Mouse (Mus musculus) ZHBTc4 (cell line): Measurements from ENCODE around the gene Npas3.

Source experiments
- DNase-seq: peaks from one replicate; pipeline ENCODE4 v3.0.0-alpha.2; 2011; ENCODE audit warnings: low read depth, low spot score

The Npas3 gene

DNA sequence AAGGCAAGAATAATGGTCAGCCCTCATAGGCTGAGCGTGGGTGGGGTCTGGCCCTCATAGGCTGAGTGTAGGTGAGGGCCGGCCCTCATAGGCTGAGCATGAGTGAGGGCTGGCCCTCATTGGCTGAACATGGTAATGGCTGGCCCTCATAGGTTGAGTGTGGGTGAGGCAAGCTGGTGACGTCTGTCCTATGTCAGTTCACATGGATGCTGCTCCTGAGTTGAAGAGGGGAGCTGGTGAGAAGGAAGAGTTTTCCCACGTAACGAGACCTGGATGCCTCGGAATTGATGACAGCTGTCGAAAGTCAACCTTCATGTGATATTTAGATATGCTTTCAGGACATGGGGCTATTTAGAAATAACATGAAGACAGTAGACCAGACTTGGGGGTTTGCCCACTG lies 45.5 kb downstream of the Npas3 start:
- DNase-seq: no peak

DNA sequence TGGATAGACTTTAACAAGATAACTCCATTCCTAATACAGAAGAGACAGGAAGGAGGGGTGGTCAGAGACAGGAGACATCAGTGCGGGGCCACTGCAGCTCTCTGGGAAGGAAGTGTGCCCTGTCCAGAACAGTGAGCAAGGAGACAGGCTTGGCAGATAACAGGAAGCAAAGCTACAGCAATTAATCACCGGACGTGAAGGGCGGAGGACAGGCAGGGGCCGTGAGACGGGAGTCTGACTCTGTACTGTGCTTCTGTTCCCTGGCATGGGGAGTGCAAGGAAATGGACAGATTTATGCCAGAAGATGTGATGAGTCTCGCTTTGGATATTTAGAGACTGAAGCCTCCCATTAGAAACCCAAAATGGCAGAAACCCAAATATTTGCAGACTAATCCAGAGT lies 47.3 kb downstream of the Npas3 start:
- no peak for DNase-seq

DNA sequence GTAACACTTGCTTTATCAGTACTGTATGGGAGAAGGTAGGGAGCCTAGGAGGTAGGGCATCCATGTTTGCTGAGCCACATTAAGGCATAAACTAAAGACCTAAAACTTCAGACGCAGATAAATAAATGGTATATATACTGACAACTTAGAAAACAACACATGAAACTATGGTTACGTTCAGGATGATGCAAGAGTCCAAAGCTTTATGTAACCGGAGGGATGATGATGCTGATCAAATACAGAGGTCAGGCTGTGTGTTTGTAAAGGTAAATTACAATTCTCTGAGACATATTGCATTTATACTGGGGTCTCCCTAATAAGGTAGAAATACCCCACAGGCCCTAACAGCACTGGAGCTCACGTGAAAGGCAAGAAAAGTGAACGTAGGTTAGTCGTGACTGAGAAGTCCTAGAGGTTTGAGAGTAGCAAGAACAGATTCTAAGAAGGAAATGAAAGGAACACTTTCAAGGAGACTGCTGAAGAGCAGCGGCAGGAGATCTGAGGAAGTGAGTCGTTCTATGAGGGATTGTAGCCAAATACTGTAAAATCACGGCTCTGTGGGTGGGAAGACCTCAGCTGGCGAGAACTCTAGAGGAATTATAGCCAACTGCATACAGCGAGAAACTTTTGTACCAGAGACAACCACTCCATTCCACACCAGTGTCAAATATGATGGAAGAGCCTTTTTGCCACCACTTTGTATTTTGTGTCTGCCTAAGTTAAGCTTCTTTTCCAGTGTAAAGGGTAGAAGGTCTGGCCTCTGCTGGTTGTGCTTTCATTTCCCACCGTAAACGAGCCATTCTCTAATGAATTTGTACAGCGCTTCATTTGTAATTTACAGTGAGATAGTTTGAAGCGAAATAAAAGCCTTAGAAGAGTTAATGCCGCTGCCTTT lies 49.7 kb downstream of the Npas3 start:
- no peak for DNase-seq

DNA sequence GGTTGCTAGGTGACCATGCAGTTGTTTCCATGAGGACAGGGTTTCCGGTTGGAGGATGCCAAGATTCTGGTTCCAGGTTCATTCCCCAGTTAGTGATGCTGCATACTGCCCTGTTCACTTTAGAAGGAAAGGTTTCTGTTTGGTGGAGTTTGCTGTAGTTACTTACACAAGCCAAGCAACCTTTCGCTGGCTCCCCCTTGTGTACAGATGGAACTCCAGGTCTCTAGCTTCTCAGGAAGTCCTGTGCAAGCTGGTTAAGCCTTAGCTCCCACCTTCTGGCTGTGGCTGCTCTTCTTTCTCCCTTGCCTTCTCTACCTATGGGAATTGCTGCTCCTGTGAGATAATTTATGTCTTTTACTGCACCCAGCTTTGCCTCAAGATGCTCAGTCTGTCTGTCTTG lies 52.5 kb downstream of the Npas3 start:
- peak; percentile 18 for DNase-seq

DNA sequence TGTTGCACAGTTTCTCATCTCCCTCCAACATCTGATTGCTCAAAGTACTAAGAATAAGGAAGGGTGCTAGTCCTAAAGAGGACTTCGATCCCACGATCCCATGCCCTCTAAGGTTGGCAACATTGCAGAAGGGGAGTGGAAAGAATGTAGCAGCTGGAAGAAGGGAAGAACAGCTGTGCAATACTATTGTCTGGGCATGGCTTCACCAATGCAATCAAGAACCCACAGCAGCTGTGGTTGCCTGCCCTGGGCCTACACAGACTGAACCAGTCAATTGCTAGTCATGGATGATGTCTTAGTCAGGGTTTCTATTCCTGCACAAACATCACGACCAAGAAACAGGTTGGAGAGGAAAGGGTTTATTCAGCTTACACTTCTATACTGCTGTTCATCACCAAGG lies 53.7 kb downstream of the Npas3 start:
- no peak for DNase-seq

DNA sequence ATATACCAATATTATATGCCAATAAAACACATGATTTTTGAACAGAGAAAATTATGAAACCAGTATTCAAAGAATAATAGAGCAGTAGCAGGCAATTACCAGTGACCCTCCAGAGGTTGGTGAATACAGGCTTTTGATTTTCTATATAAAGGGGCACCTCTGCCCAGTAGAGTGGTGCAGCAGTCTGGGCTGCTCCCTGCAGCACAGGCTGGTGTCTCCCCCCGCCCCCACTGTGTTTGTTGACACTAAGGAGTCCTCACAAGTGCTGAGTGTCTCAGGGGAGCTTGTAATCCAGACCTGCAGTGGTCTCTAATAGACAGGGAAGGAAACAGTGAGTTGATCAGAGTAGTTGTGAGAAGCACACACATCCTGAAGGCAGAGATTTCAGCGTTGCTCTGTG lies 68.2 kb downstream of the Npas3 start:
- DNase-seq: no peak

DNA sequence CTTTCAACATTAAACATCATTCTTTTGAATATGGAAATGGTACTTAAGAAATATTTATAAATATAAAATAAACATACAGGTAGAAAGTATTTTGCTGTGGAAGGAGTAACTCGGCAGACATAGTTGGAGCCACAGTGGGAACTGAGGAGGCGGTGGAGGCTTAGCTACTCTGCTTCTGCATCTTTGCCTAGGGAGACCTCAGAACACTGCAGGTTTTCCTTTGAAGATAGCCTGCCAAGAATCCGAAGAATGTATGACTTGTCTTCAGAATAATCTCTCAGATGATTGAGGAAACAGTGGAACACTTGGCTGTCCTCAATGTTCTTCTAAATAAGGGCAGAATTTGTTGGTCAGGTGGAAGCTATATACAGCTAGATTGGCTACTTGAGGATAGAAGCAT lies 69.3 kb downstream of the Npas3 start:
- no peak for DNase-seq

DNA sequence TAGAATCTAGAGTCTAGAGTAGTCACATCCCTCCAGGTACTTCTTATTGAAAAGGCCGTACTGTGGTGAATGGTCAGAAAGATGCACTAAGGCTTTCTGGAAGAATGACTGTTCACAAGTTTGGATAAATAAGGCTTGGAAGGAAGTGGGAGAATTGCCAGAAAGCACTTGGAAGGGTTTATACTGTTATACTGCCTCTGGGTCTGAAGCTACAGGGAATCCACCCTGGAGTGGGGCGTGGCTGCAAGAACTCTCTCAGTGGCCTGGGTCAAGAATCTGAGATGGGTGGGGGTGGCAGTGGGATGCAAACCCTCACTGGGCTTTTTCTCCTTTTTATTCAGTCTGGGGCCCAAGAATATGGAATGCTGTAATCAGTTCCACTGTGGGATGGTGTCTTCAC lies 72.0 kb downstream of the Npas3 start:
- peak; percentile 16 for DNase-seq

DNA sequence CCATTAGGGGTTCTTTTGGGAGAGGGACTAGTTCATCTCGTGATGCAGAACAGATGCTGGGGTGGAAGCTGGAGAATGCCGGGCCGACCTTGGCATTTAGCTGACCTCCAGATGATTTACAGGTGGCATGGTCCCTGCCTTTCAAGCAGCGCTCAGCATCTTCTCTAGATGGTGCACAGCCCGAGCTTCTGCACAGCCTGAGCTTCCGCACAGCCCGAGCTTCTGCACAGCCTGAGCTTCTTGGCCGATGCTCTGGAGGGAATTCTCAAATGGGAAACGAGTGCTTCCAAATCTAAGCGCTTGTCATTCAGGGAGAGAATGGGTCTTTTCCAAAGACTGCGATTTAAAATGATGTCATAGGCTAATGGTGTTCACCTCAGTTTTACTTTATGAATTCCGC lies 72.5 kb downstream of the Npas3 start:
- DNase-seq: no peak

DNA sequence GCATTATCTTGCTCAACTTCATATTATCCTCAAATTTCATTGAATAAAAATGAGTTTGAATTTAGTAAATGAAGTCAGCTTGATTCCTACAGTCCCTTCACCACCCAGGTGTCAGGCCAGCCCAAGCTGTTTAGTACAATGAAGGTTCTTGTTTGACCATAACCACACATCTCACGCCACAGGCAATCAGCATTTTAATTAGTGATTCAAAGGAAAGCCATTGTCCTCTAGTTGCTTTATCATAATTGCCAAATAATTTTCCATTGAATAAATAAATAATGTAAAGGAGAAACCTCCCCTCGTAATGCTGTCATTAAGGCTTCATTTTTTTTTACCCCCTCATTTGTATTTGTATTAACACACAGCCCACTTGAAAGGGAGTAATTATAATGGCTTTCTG lies 73.5 kb downstream of the Npas3 start:
- DNase-seq: no peak

DNA sequence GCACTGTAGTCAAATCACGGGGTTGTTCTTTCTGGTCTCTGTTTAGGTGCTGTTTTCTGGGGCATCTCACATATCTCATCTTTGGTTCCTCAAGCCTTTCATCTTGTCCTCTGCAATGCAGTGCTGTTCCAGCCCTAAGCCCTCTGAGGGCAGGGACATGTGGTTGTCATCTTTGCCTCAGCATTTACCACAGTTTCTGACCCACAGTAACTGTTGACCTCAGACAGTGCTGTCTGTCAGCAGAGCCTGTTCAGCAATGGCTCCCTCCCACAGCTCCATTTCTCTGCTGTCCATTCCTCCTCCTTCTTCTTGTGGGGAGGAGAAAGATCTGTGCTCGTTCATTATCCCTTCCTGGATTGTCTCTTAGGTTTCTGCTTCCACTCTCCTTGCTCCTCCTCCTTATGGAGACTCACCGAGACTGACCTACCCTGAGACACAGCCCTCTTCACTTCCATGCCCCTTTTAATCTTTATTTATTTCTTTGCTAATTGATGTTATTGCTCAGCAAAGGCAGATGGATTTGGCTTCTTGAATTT lies 79.2 kb downstream of the Npas3 start:
- no peak for DNase-seq

DNA sequence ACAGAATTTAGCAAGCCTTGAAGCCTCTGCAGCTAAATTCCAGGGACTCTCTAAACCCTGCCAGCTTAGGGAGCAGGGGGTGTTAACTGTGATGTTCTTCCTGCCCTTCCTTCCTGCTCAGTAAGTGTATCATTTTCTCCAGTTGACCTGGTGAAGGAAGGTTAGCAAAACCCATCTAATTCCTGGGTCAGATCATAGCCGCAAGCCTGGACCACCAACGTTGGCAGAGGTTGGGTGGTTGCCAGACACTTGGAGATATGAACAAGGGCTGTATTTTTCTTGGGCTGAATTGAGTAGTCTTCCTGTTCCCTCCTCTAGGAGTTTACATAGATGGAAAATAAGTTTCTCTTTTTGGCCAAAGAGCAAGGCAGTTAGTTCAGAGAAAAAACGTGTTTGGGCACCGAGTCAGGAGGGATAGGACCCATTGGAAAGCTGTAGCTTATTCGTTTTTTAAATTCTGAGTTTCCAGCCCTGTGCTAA lies 79.8 kb downstream of the Npas3 start:
- no peak for DNase-seq

DNA sequence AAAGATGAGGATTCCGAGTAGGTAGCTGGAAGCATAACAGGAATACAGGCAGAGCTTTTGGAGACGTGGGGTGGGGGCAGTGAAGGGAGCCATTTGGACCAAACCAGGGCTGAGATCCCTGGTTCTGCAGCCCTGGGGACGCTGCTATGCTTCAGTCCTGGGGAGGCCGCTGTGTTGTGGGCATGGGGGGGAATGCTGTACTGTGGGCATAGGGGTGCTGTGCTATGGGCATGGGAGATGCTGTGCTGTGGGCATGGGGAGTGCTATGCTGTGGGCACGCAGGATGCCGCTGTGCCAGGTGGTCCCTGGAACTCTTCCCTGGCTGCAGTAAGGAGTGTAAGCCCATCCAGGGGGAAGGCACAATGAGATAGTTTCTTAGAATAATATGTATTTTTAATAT lies 81.7 kb downstream of the Npas3 start:
- no peak for DNase-seq

DNA sequence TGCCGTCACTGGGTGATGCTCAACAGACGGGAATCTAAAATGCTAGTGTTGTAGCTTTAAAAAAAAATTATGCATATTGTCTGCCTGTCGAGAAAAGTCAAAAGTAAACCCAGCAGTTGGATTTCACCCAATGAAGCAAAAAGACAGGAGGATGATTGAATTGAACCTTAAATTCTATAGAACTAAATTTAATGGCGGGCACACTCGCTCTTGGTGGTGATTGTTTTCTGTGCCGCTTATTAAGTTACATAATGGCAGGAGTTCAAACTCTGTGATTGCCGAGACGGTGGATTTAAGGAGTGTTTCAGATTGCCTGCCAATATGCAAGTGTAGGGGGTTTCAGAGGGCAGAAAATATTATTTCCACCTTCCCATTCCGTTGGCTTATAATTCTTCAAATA lies 82.9 kb downstream of the Npas3 start:
- DNase-seq: no peak

DNA sequence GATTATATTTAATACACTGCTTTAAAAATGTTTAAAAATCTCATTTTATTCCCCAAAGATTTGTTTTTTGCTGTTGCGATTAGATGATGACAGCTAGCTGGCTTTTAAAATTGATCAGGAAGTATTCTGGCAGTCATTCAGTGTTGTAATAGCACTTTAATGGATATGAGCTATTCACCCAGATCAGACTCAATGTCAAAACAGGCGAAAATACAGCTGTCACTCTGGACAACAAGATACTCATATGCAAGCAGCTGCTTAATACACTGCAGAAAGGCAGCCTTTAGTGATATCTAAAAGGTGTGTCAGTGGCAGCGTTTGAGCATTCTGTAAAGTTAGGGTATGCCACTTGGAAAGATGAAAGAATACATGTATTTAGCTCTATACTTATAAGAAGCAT lies 83.3 kb downstream of the Npas3 start:
- no peak for DNase-seq

DNA sequence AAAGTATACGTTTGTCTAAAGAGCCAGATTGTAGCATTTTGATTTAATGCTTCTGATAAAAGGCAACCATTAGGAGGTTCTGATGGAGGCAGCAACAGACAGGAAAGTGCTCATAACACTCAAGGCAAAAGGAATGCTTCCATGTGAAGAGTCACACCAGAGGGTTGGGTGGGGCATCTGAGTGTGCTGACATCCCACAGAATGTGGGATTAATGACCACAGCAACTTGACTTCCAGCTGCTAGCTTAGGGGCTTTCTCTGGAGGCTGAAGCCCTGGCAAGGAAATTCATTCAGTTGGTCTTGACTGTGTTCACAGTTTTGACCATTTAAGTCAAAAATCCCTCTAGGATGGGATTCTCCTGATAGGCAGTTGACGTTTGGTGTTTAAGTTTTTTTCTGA lies 84.8 kb downstream of the Npas3 start:
- DNase-seq: no peak

DNA sequence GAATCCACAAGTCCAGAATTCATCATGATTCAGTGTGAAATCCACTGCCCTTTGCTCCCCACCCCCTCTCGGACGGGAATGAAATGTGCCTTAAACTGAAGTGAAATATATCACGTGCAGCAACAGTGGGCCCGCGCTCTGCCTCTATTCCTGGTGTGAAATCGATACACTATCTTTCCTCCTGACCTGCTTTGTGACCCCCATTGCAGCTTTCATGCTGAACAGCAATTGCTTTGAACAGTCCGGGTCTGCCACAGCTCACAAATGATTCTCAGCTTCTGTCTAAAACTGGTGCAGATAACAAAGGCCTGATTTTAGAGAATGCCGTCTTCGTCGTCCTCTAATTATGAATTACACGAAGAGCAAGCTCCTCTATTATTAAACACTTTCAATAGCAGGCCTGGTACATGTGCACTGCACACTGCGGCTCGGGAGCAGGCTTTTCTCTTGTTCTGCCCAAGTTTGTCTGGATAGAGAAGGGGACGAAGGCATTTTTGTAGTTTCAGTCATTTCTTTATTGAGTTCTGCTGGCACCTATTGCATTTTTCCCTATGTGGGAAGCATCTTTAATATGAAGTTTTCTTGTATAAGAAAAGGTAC lies 90.0 kb downstream of the Npas3 start:
- no peak for DNase-seq

DNA sequence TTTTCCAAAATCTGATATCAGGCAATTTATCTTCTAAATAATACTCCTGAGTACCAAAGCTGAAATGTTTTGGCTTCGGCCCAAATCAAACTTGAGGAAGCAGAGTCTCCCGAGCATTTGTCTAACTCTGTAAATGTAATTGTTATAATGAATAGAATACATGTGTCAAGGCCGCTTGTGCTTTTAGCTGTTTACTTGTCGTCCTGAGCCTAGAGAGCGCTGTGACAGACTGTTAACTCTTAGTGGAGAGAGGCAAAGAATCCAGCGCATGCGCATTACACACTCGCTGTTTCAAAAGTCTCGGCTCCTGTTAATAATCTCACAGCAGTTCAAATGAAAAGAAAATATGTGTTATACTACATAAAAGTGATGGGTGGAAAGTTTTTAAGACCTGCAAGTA lies 94.3 kb downstream of the Npas3 start:
- no peak for DNase-seq

DNA sequence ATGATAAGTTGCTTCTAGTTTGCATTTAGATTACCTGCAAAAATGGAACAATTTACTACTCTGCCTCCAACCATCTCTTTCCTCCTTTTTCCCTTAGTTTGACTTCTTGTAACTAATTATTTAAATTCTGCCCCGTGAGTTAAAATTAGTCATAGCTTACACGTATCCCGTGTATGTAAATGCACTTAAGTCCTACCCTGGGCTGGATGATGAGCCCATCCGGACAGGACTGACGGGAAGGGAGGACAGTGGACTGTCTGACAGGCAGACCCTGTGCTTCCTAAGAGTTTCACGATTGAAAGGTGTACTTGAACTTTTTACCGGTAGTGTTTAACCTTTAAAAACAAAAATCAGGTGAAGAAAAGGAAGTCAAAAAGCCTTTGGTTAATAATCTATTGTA lies 103.4 kb downstream of the Npas3 start:
- no peak for DNase-seq

DNA sequence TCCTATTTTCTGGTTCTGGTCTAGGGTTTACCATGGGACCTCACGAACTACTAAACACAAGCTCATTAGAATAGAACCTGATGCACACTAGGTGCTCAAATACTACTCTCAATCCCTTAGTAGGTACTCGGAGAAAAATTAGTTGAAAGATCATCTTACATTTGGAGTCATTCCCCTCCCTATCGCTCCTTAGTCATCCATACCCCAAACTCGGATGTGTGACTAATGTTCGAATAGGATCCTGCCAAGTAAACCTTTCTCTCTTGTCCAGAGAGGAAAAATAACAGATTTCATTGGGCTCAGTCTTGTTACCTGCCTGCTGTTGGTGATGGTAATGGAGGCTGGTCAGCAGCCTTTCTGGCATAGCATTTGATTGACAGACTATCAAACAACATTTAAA lies 117.3 kb downstream of the Npas3 start:
- no peak for DNase-seq

DNA sequence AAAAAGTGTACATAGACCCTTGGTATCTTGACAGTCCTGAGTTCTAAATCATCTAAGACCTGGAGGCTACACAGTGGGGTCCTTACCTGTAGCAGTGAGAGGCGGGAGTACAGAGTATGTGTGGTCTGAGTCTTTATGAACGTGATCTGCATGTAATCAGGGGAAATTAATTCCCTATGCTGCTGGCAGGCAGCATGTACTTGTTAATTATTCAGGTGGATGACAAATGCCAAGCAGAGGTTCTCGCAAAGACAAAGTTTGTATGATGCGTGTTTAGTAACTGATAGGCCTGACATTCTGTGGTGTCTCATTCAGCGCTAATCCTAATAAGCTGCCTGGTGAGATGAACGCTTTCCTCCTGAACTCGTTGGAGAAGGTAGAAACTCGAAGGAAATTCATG lies 136.4 kb downstream of the Npas3 start:
- no peak for DNase-seq

DNA sequence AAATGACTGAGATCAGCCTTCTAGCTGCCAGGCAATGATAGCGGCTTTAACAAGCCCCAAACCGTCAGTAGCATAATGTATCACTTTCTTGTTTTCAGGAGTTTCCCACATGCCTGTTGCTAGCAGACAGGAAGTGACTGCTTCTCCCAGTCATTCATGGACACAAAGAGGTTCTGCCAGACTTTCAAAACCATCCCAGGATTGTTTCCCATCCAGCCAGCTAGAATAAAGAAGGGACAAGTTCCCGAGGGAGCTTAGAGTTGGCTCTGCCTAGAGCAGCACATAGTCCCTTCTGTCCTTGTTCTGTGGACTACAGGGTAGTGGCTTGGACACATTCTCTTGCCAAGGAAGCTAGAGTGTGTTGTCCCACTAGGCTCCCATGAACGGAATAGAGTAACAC lies 157.4 kb downstream of the Npas3 start:
- DNase-seq: no peak

DNA sequence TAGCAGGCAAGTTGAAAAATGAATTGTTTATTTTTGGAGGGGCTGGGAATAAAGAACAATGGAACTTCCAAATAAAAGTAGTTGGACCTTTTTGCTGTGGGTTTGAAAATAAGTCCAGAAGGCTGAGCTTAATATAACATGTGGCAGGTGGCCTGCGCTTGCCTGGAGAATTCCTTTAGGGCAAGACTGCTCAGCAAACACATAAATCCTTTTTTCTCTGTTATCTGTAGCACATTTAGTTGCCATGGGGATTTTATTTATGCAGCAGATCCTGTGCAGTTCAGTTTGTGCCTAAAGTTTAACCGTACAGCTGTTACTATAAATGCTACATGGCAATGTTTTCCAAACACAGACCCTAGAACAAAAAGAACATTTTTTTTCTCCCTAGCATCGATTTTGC lies 159.3 kb downstream of the Npas3 start:
- DNase-seq: no peak
